Mouse (Mus musculus): Measurements from ENCODE around the gene Mast4.

The Mast4 gene

GRCm38 (mm10) chr13:102914800-102915199 is 419.5 kb downstream of the Mast4 start:
- DNase-seq (ENCODE audit: low spot score) = no peak

- no peak for DNase-seq (ENCODE audit: low spot score)
These were observed 420.4 kb downstream of the Mast4 start for GRCm38 (mm10) chr13:102913919-102914318.

- no peak for DNase-seq (ENCODE audit: low spot score)
These were observed 421.4 kb downstream of the Mast4 start for GRCm38 (mm10) chr13:102912867-102913266.

- DNase-seq (ENCODE audit: low spot score) = no peak
These were observed 424.5 kb downstream of the Mast4 start for GRCm38 (mm10) chr13:102909654-102910418.

GRCm38 (mm10) chr13:102906661-102907009 is 427.7 kb downstream of the Mast4 start:
- no peak for DNase-seq (ENCODE audit: low spot score)

- no peak for DNase-seq (ENCODE audit: low spot score)
These were observed 428.2 kb downstream of the Mast4 start for GRCm38 (mm10) chr13:102906004-102906660.

GRCm38 (mm10) chr13:102905361-102905950 is 428.8 kb downstream of the Mast4 start:
- DNase-seq (ENCODE audit: low spot score) = no peak

- DNase-seq (ENCODE audit: low spot score) = no peak
These were observed 430.6 kb downstream of the Mast4 start for GRCm38 (mm10) chr13:102903689-102904088.

- DNase-seq (ENCODE audit: low spot score) = no peak
These were observed 432.2 kb downstream of the Mast4 start for GRCm38 (mm10) chr13:102902123-102902522.

GRCm38 (mm10) chr13:102900531-102900930 is 433.8 kb downstream of the Mast4 start:
- DNase-seq (ENCODE audit: low spot score) = no peak

- DNase-seq (ENCODE audit: low spot score) = no peak
These were observed 434.2 kb downstream of the Mast4 start for GRCm38 (mm10) chr13:102900083-102900420.

- DNase-seq (ENCODE audit: low spot score) = no peak
These were observed 434.8 kb downstream of the Mast4 start for GRCm38 (mm10) chr13:102899253-102900082.

- DNase-seq (ENCODE audit: low spot score) = no peak
These were observed 435.7 kb downstream of the Mast4 start for GRCm38 (mm10) chr13:102898374-102899131.

GRCm38 (mm10) chr13:102896322-102896721 is 438.0 kb downstream of the Mast4 start:
- no peak for DNase-seq (ENCODE audit: low spot score)

GRCm38 (mm10) chr13:102895894-102896293 is 438.4 kb downstream of the Mast4 start:
- no peak for DNase-seq (ENCODE audit: low spot score)

GRCm38 (mm10) chr13:102894287-102895234 is 439.7 kb downstream of the Mast4 start:
- DNase-seq (ENCODE audit: low spot score) = no peak

- no peak for DNase-seq (ENCODE audit: low spot score)
These were observed 441.5 kb downstream of the Mast4 start for GRCm38 (mm10) chr13:102892783-102893182.

GRCm38 (mm10) chr13:102889989-102890388 is 444.3 kb downstream of the Mast4 start:
- DNase-seq (ENCODE audit: low spot score) = no peak

- no peak for DNase-seq (ENCODE audit: low spot score)
These were observed 444.8 kb downstream of the Mast4 start for GRCm38 (mm10) chr13:102889537-102889936.

- DNase-seq (ENCODE audit: low spot score) = no peak
These were observed 445.3 kb downstream of the Mast4 start for GRCm38 (mm10) chr13:102888895-102889490.

Data from urinary bladder, postnatal 10 days (tissue).